Mouse (Mus musculus): ENCODE results near the gene Mdga2. TPM values are rescaled to one million over a fixed set of nuclear protein-coding genes. Genes with fewer than 3 reads are reported as not detected.

The Mdga2 gene
- total RNA-seq, 1 experiment: not detected

GRCm38 (mm10) chr12:67094414-67094813, 127.9 kb downstream of the Mdga2 start:
- no peak for DNase-seq (ENCODE audit: low read depth, low spot score)
- H3K4me3 ChIP-seq (ENCODE audit: insufficient read depth in 1 of 2, low read depth in 1 of 2, low read length in 2 of 2, poor library complexity in 1 of 2, severe bottlenecking in 1 of 2): no peak overlapping the region
- H3K4me1 ChIP-seq (ENCODE audit: control insufficient read depth in 2 of 2, insufficient read depth in 2 of 2, low read length in 2 of 2, poor library complexity in 1 of 2): no peaks in the 10 kb centered on the region
- H3K27ac ChIP-seq (ENCODE audit: insufficient read depth, low read depth, low read length, poor library complexity, severe bottlenecking): no peak overlapping the region
- TF ChIP-seq HCFC1 (IDR thresholded peaks at IDR 0.05; ENCODE audit: borderline replicate concordance, insufficient read depth, low read length) (no peak), MAFK (IDR thresholded peaks at IDR 0.05; ENCODE audit: insufficient read depth, low read depth, low read length) (no peak), CHD2 (IDR thresholded peaks at IDR 0.05; ENCODE audit: low read depth, low read length) (no peak), ZNF384 (IDR thresholded peaks at IDR 0.05; ENCODE audit: low read depth, low read length) (no peak), ZC3H11A (IDR thresholded peaks at IDR 0.05; ENCODE audit: borderline replicate concordance, low read depth, low read length) (no peak)
- no peak overlapping the region for H3K9ac ChIP-seq (ENCODE audit: insufficient read depth, low read depth, low read length, poor library complexity, severe bottlenecking)
- H3K36me3 ChIP-seq (ENCODE audit: control insufficient read depth, insufficient read depth, low read length, poor library complexity, severe bottlenecking): no peaks in the 10 kb centered on the region
- no peaks in the 10 kb centered on the region for H3K9me3 ChIP-seq (ENCODE audit: control insufficient read depth, insufficient read depth, low read depth, low read length)
- in situ Hi-C loops (cut with MboI; ENCODE audit: low sequenced_read_pairs in 2 of 2, unreplicated experiment in 2 of 2): no loop called here

- Histone ChIP-seq H3K4me1 (ENCODE audit: control insufficient read depth in 2 of 2, insufficient read depth in 2 of 2, low read length in 2 of 2, poor library complexity in 1 of 2) (no peaks in the 10 kb centered on the region), H3K9me3 (ENCODE audit: control insufficient read depth, insufficient read depth, low read depth, low read length) (no peaks in the 10 kb centered on the region), H3K27ac (ENCODE audit: insufficient read depth, low read depth, low read length, poor library complexity, severe bottlenecking) (no peak overlapping the region), H3K9ac (ENCODE audit: insufficient read depth, low read depth, low read length, poor library complexity, severe bottlenecking) (no peak overlapping the region), H3K4me3 (ENCODE audit: insufficient read depth in 1 of 2, low read depth in 1 of 2, low read length in 2 of 2, poor library complexity in 1 of 2, severe bottlenecking in 1 of 2) (no peak overlapping the region), H3K36me3 (ENCODE audit: control insufficient read depth, insufficient read depth, low read length, poor library complexity, severe bottlenecking) (no peaks in the 10 kb centered on the region)
- in situ Hi-C loops (cut with MboI; ENCODE audit: low sequenced_read_pairs in 2 of 2, unreplicated experiment in 2 of 2): no loop called here
- DNase-seq (ENCODE audit: low read depth, low spot score): no peak
- TF ChIP-seq HCFC1 (IDR thresholded peaks at IDR 0.05; ENCODE audit: borderline replicate concordance, insufficient read depth, low read length): no peak
- no peak for TF ChIP-seq ZNF384 (IDR thresholded peaks at IDR 0.05; ENCODE audit: low read depth, low read length)
- TF ChIP-seq CHD2 (IDR thresholded peaks at IDR 0.05; ENCODE audit: low read depth, low read length): no peak
- no peak for TF ChIP-seq MAFK (IDR thresholded peaks at IDR 0.05; ENCODE audit: insufficient read depth, low read depth, low read length)
- TF ChIP-seq ZC3H11A (IDR thresholded peaks at IDR 0.05; ENCODE audit: borderline replicate concordance, low read depth, low read length): no peak
Measured at GRCm38 (mm10) chr12:67090420-67090965, 131.9 kb downstream of the Mdga2 start.

- no peak overlapping the region for H3K27ac ChIP-seq (ENCODE audit: insufficient read depth, low read depth, low read length, poor library complexity, severe bottlenecking)
- TF ChIP-seq HCFC1 (IDR thresholded peaks at IDR 0.05; ENCODE audit: borderline replicate concordance, insufficient read depth, low read length) (no peak), ZC3H11A (IDR thresholded peaks at IDR 0.05; ENCODE audit: borderline replicate concordance, low read depth, low read length) (no peak), ZNF384 (IDR thresholded peaks at IDR 0.05; ENCODE audit: low read depth, low read length) (no peak)
- no peaks in the 10 kb centered on the region for H3K9me3 ChIP-seq (ENCODE audit: control insufficient read depth, insufficient read depth, low read depth, low read length)
- DNase-seq (ENCODE audit: low read depth, low spot score): peak; percentile 51
- no peak overlapping the region for H3K4me3 ChIP-seq (ENCODE audit: insufficient read depth in 1 of 2, low read depth in 1 of 2, low read length in 2 of 2, poor library complexity in 1 of 2, severe bottlenecking in 1 of 2)
- no peak overlapping the region for H3K9ac ChIP-seq (ENCODE audit: insufficient read depth, low read depth, low read length, poor library complexity, severe bottlenecking)
- in situ Hi-C loops (cut with MboI; ENCODE audit: low sequenced_read_pairs in 2 of 2, unreplicated experiment in 2 of 2): no loop called here
- no peaks in the 10 kb centered on the region for H3K4me1 ChIP-seq (ENCODE audit: control insufficient read depth in 2 of 2, insufficient read depth in 2 of 2, low read length in 2 of 2, poor library complexity in 1 of 2)
- H3K36me3 ChIP-seq (ENCODE audit: control insufficient read depth, insufficient read depth, low read length, poor library complexity, severe bottlenecking): no peaks in the 10 kb centered on the region
Measured at GRCm38 (mm10) chr12:67059136-67060014, 163.0 kb downstream of the Mdga2 start.

- Histone ChIP-seq H3K27ac (ENCODE audit: insufficient read depth, low read depth, low read length, poor library complexity, severe bottlenecking) (no peak overlapping the region), H3K4me3 (ENCODE audit: insufficient read depth in 1 of 2, low read depth in 1 of 2, low read length in 2 of 2, poor library complexity in 1 of 2, severe bottlenecking in 1 of 2) (no peak overlapping the region), H3K9ac (ENCODE audit: insufficient read depth, low read depth, low read length, poor library complexity, severe bottlenecking) (no peak overlapping the region), H3K4me1 (ENCODE audit: control insufficient read depth in 2 of 2, insufficient read depth in 2 of 2, low read length in 2 of 2, poor library complexity in 1 of 2) (no peaks in the 10 kb centered on the region), H3K36me3 (ENCODE audit: control insufficient read depth, insufficient read depth, low read length, poor library complexity, severe bottlenecking) (no peaks in the 10 kb centered on the region), H3K9me3 (ENCODE audit: control insufficient read depth, insufficient read depth, low read depth, low read length) (no peaks in the 10 kb centered on the region)
- in situ Hi-C loops (cut with MboI; ENCODE audit: low sequenced_read_pairs in 2 of 2, unreplicated experiment in 2 of 2): no loop called here
- DNase-seq (ENCODE audit: low read depth, low spot score): no peak
- TF ChIP-seq ZNF384 (IDR thresholded peaks at IDR 0.05; ENCODE audit: low read depth, low read length): no peak
- TF ChIP-seq HCFC1 (IDR thresholded peaks at IDR 0.05; ENCODE audit: borderline replicate concordance, insufficient read depth, low read length): no peak
- no peak for TF ChIP-seq ZC3H11A (IDR thresholded peaks at IDR 0.05; ENCODE audit: borderline replicate concordance, low read depth, low read length)
- no peak for TF ChIP-seq CHD2 (IDR thresholded peaks at IDR 0.05; ENCODE audit: low read depth, low read length)
- TF ChIP-seq MAFK (IDR thresholded peaks at IDR 0.05; ENCODE audit: insufficient read depth, low read depth, low read length): no peak
Measured at GRCm38 (mm10) chr12:67056621-67057020, 165.7 kb downstream of the Mdga2 start.

Data from ES-E14 (cell line).